Mouse (Mus musculus) liver (tissue): ENCODE data around the gene Rora.

Source experiments
- DNase-seq: peaks from one replicate; pipeline ENCODE4 v3.0.0-alpha.2; 2020; ENCODE audit warnings: mixed read lengths

Gene Rora

GRCm38 (mm10) chr9:68689351-68689750 lies 35.8 kb downstream of the Rora start:
- peak; percentile 6 for DNase-seq

- no peak for DNase-seq
These were observed 41.4 kb downstream of the Rora start for GRCm38 (mm10) chr9:68694889-68695495.

GRCm38 (mm10) chr9:68695496-68695969 lies 41.9 kb downstream of the Rora start:
- DNase-seq, result no peak

- DNase-seq, result no peak
These were observed 42.9 kb downstream of the Rora start for GRCm38 (mm10) chr9:68696425-68696956.

DNA sequence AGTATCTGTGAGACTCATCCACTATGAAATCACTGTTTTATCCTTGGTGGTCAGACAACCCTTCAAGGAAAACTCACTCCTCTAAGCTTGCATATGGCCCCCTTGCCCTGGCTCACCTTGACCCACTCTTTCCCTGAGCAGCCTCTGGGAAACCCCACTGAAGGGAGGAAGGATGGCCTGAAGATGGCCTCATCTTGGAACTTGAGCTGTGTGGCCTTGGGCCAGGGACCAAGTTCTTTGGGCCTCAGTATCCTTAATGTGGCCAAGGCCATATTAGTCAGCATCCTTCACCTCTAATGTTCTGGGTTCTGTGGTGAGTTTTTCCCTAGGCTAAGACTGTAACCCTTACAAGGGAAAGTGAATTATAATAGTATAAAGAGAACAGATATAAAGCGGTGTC lies 45.8 kb downstream of the Rora start:
- no peak for DNase-seq

DNA sequence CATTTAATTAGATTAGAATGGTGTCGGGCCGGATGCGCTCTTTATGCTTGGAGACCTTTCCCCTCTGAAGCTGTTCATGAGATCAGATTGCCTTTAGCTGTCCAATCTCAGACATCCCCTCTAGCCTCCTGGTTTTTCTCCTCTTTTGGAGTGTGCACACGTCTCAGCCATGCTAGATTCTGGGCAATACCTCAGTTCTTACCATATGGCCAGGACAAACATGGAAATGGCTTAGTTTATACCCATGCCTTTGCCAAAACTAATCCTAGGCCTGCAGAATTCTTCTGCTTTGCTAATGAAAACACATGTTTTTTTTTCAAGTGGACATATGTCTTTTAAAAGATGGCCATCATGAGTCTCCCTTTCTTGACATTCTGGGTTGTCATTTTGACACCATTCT lies 46.3 kb downstream of the Rora start:
- DNase-seq, result no peak

DNA sequence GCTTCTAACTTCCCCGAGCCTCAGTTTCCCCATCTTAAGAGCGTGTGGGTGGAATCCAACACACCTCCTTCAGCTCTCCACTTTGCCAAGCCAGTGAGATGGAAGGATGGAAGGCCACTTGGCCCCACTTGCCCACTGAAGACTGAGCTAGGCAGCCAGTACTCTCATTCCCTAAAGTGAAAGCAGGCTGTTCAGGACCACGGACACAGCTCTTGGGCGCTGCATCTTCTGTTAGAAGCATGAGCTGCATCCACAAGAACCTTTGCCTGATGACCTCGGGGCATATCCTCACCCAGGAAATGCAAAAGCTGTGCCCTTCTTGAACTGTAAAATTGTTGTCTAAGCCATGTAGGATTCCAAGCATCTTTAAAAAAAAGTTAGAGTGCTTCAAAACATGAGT lies 54.0 kb downstream of the Rora start:
- no peak for DNase-seq

DNA sequence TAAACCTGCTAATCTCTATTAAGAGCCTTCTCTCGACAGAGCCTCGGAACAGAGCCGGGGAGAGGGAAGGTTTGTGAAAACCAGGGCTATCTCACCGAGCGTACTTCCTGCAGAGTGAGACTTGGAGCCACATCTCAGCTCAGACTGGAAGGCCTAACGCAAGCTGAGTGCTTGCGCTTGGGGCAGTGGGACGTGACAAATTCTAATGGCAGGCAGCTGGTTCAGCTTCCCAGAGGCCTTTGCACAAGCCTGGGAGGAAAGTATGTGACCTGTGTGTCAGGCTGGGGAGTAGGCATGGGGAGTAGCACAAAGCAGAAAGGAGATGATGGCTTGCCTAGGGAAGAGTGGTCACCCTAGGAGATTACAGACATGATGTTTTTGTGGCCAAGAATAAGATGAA lies 55.6 kb downstream of the Rora start:
- DNase-seq, result no peak

- no peak for DNase-seq
These were observed 57.5 kb downstream of the Rora start for GRCm38 (mm10) chr9:68710893-68711654.

GRCm38 (mm10) chr9:68716961-68717360 lies 63.4 kb downstream of the Rora start:
- peak; percentile 30 for DNase-seq

- DNase-seq, result no peak
These were observed 64.8 kb downstream of the Rora start for GRCm38 (mm10) chr9:68718427-68718826.

- DNase-seq, result no peak
These were observed 65.7 kb downstream of the Rora start for GRCm38 (mm10) chr9:68719286-68719685.

DNA sequence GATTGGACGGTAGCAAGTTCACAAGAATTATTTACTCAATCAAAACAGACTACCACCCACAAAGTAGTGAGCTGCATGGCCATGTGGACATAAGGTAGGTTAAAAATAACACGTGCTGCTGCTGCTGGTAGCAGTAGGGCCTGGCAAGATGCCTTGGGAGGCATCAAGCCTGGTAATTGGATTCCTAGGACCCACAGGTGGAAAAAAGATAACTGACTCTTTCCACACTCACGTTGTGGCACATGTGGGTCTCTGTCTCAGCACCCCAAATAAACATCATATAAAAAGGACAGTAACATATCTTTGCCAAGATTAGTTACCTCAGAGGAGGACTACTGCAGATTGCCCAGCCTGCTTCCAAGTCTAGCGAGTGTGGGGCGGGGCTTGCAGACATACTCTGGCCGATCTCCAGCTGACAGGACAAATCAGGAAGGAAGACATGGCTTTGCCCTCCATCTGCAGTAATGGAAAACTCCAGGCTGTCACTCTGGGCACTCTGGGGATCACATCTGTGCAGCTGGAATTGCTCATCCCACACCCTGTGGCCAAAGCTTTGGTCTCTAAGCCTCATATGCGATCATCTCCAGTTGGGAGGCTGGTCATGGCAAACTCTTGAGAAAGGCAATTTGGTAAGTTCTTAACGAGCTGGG lies 71.2 kb downstream of the Rora start:
- DNase-seq, result no peak

- no peak for DNase-seq
These were observed 73.7 kb downstream of the Rora start for GRCm38 (mm10) chr9:68727166-68727855.

GRCm38 (mm10) chr9:68731438-68731837 lies 77.9 kb downstream of the Rora start:
- no peak for DNase-seq

GRCm38 (mm10) chr9:68732929-68733328 lies 79.3 kb downstream of the Rora start:
- no peak for DNase-seq

GRCm38 (mm10) chr9:68735886-68736285 lies 82.3 kb downstream of the Rora start:
- no peak for DNase-seq

GRCm38 (mm10) chr9:68737197-68737736 lies 83.7 kb downstream of the Rora start:
- DNase-seq, result no peak

DNA sequence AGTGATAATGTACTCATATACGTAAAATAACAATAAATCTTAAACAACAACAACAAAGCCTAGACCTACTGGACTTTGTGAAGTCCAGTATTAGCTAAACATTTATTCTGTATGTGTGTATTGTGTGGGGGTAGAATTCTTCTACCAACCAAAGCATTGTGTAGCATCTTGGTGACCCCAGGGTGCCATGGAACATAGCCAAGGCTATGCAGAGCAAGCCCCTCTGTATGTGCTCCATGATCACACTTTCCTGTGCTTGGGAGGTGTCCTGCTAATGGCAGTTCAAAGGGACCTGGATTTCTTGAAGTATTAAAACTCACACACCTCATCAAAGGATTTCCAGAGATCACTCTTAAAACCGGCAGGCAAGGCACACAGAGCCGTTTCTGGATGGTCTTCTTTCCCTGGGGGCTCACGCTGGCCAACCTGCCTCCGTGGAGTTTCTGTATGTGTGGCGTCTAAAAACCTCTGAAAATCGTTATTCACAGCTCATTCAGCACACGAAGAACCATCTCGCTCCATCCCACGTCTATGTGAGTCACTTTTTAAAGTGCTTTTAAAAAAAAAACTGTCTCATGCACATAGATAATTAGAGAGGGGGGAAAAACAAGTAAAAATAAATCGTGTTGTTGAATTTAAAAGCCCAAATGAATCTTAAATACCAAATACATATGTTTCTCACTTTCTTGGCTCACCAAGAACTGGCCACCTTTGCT lies 92.5 kb downstream of the Rora start:
- no peak for DNase-seq

DNA sequence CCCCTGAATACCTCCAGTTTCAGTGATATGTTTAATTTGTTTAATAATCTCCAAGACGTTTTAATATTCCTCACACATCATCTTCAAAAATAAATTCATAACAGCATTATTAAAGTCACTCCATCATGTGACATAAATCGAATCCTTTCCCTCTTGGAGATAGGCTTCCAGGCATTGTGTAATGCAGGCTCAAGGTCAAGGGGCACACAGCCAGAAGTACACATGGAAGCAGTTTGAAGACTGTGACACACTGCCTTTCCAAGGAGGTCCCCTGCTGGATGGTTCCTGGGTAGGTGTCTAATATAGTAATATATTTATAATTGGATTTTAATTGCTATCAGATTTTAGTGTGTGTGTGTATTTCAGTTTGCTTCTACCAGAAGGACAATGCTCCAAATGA lies 103.4 kb downstream of the Rora start:
- no peak for DNase-seq

DNA sequence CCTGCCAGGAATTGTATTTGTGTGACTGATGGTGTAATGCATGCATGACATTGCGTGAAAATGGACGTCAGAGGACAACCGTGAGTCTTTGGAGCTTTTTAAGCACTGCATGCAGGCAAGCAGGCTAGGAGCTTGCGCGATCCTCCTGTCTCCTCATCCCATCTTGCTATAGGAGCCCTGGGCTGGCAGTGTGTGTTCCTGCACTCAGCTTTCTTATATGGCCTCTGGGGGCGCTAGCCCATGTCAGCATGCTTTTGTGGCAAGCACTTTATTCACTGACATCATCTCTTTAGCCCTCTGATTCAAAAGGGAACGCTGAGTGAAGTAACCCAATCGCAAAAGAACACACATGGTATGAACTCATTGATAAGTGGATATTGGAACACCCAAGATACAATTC lies 105.7 kb downstream of the Rora start:
- DNase-seq, result no peak

DNA sequence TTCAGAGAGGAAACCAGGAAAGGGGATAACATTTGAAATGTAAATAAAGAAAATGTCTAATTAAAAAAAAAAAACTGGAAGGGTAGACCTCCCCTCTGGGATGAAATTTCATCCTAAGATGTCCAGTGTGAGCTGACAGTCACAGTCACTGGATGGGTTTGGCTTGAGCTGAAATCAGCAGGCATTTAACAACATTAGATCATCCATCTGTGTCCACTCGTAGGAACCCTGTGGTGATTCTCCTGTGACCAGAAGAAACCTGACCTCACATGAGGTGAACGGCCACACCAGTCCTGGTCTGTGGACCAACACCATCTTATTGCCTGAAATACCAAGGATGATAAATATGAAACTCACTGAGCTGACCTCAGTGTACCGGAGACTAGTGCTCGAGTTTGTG lies 106.7 kb downstream of the Rora start:
- no peak for DNase-seq
